Mouse (Mus musculus) embryo, embryonic 11 days (tissue): ENCODE results near the gene Mrps35.

ENCODE experiments used
- DNase-seq: peaks from one replicate; pipeline ENCODE4 v3.0.0-alpha.2; 2015

Mrps35 gene

DNA sequence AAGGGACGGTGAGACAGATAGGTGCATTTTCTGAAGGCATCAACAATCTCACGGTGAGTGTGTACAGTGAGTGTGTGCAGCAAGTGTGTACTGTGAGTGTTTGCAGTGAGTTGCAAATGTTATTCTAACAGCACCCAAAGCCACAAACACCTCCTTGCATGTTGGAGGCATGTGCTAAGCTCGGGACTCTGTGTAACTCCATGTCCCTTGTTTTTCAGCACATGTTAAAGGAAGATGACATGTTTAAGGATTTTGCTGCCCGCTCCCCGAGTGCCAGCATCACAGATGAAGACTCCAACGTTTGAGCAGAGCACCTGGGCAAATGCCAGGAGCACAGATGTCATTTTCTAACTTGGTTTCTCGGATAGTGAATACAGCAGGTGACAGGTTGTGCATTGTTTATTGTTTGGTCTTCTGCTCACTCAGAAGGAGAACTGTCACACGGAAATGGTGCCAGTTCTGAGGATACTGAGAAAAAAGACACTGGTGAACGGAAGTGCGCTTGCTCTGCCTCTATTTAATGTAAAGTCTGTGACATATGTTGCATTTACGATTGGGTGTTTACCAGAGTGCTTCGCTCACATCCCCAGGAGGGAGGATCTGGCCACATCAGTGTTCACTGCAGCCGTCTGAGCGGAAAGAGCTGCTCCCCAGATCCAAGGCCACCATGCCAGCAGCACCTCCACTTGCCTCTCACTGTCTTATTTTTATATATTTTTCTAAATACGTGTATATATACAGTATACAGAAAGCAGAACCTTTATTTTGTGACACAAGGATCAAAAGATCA is 12.3 kb upstream of the Mrps35 start:
- no peak for DNase-seq

DNA sequence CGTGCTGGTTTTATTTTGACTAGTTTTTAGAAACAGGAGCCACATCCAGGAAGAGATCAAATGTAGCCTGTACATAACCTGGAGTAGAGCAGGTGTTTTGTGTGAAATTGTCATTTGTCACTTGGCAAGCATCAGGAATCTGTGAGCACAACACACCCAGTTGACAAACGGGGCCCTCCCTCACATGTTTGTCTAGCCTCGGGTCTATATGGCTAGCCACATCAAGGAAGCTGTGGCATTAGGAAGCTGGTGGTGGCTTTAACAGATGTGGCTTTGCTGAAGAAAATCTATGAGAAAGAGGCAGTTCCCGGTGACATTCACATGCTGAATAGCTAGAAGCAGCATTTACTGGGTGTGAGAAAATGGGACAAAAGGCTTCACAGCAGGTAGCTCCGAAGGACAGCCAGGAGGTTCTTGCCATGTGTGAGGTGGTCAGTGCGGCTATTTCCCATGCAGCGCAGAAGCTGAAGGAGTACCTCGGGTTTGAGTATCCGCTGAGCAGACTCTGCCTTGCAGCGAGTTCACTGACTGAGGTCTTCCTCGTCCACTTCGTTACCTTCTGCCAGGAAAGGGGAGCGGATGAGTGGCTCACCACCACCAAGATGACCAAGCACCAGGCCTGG is 10.2 kb upstream of the Mrps35 start, which contains the start of gene Rep15:
Gene Rep15, plus strand, starts transcription at position 282 of the 623 bp plus-strand sequence.
- no peak for DNase-seq

DNA sequence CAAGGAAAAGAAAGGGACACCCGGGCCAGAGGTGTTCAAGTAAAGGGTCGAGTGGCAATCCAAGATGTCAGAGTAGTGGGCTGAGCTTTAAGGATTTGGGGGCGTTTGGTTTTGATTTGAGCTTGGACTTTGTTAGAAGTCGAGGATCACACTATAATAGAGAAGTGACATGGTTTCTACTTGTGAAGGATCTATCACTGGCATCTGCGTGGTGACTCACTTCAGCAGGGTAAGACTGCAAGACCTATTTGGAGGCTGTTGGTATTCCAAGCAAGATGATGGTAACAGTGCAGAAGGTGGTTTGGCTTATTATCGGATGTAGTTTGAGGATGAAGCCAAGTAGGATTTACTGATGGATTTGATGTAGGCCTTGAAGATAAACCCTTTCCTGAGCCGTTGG is 1.1 kb downstream of the Mrps35 start:
- DNase-seq: no peak

DNA sequence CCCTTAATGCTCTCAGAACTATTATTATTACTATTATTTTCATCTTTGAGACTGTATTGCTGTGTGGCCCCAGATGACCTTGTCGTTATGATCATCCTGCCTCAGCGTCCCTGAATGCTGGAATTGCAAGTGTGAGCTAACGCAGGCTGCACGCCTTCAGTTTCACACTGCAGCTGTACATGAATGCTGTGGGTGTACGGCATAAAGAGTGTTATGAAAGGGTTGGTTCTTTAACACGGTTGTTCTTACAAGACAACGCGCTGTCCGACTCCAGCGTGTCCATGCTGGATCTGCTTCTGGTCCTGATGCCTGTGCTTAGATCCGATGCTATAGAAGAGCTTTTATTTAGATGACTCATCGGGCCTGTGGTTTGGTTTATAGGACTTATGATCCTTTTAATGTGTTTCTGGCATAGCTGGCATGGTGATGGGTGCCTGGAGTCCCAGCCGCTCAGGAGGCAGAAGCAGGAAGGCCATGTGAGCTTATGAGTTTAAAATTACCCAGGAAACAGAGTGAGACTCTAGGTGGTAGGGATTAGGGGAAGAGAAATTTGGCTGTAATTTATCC is 6.8 kb downstream of the Mrps35 start:
- DNase-seq: no peak

DNA sequence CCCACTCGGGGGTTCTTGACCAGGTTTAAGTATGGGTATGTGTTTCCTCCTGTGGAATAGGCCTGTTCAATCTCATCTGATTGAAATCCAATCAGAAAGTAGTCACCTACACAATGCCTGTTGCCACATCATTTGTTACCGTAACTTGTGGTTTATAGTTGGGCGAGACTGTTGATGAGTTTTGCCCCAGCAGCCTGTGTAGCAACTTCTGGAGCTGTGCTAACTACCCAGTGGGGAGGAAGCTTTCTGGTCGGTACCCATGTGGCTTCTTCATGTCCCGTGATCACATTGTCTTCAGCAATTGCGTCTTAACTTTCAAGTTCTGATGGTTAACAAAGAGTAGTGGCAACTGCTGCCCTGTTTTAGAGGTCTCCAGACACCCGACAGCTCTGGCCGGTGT is 9.1 kb downstream of the Mrps35 start:
- no peak for DNase-seq

DNA sequence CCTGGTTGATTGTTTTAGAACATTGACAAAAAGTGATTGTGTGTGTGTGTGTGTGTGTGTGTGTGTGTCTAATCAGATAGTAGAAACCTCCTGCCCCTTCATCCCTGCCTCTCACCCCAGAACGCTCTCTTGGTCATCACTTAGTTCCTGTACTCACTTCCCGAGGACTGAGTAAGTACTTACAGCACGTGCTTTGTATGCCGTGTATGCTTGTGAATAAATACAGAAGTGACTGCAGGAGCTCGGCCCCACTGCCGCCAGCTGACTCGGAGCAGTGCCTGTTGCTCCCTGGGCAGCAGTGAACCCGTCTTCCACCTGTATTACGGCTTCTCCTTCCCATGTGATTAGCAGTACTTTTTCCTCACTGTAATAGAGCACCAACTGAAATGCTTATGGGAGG is 9.9 kb downstream of the Mrps35 start:
- no peak for DNase-seq

DNA sequence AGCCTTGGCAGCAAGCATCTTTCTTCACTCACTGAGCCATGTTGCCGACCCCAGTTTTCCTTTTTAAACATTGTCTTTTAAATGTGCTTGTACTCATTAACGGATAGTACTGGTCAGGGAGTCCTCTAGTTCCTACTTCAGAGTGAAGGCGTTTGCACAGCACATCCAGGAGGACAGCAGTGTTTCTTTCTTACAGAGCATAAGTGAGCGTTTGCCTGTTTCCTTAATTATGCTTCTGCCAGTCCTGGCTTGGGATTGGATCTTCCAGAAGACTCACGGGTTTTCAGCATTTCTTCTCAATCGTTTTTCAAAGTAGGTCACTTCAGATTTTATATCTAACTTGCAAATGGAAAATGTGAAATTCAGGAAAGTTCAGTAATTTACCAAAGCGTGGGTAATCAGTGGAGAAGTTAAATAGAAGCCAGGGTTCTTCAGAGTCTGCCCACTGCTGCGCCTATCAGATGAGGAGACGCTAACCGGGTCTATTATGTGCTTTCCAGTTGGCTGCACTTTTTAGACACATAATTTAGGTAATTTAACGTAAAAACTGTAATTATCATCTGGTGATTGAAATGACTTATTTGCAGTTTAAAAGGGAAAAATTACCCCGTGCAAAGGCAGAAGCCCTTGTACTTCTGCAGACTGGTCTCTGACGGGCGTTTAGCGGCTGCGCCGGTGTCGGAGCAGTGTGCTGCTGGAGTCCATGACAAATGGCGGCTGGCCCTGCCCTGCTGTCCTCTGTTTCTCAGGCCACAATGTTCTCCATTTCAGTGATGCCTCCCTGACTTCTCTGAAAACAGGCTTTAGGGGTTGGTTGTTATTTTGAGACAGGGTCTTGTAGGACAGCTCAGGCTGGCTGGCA is 11.5 kb downstream of the Mrps35 start:
- DNase-seq: no peak

DNA sequence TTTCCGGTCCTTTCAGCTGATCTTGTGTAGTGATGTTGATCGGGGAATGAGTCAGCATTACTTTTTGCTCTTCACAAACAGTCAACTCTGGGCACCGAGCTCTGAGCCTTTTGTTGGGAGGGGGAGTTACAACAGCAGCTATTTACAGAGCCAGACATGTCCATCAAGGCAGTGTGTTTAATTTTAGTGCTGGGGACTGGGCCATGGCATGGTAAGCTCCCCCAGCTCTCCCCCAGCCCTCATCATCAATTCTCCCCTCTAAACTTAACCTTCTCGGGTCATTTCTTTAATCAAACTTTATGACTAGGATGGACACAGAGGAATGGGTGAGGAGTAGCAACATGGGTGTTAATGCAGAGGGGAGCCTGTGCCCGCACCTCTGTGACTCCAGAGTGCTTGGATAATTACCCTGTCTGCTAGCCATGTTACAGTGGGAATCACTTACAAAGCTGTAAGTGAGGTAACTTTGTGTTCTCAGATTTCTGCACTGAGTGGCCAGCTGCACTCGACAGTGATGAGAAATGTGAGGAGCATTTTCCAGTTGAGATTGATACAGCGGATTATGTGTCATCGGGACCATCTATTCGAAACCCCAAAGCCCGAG is 12.9 kb downstream of the Mrps35 start:
- DNase-seq: no peak

DNA sequence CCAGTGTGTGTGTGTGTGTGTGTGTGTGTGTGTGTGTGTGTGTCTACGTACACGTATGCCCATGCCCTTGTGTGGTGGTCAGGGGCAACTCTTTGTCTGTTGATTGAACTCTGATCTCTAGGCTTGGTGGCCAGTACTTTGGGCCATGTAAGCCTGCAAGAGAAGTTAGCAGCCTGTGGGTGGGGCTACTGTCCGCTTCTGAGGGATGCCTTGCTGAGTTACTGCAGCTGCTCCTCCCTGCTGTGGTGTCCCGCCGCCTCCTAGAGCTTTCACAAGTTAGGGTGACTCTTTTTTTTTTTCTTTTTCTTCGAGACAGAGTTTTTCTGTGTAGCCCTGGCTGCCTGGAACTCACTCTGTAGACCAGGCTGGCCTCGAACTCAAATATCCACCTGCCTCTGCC is 16.8 kb downstream of the Mrps35 start:
- DNase-seq: peak; percentile 11

DNA sequence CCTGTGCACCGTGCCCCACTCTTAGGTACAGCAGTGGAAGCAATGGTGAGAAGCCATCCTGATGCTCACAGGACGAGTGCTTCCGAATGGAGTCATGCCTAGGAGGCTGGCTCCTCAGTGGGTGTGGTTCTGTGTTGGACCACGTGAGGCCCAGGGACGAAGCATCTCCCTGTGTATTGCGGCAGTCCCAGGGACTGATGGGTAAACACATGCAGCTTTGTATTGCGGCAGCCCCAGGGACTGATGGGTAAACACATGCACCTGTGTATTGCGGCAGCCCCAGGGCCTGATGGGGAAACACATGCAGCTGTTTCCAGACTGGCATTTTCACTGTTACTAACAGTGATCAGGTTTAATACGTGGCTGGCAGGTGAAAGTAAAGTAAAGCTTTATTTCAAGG is 19.1 kb downstream of the Mrps35 start:
- DNase-seq: no peak

DNA sequence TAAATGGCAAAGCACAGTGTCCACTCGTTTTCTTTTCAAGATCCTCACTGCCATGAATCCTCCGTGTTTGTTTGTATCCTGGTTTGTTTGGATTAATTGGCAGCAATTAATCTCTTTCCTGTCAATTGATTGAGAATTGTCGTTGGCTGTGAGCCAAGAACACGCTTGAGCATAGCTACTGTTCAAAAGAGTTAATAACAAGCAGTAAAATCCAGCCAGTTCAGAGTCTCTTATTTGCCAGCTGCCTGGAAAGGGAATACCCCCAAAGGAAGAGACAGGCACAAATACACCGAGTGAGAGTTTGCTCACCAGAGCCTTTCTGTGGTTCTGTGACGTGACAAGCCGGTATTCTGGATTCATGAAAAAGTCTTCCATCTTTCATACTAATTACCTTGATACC is 19.5 kb downstream of the Mrps35 start:
- DNase-seq: no peak

DNA sequence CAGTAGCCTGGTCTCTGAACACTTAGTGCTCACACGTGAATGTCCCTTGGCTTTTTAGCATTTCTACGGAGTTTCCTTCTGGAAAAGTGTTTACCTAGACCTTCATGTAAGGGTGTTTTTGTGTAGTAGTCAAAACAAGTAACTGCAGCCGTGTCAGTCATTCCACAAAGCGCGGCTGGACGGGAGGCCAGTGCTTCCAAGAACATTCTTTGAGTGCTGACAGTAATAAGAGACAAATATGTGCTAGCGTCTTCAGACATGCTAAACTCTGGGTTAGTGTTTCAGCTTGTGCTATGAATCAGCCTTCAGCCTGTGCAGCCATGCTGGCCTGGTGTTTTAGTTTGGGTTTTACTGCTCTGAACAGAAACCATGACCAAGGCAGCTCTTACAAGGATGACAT is 20.1 kb downstream of the Mrps35 start:
- DNase-seq: no peak

DNA sequence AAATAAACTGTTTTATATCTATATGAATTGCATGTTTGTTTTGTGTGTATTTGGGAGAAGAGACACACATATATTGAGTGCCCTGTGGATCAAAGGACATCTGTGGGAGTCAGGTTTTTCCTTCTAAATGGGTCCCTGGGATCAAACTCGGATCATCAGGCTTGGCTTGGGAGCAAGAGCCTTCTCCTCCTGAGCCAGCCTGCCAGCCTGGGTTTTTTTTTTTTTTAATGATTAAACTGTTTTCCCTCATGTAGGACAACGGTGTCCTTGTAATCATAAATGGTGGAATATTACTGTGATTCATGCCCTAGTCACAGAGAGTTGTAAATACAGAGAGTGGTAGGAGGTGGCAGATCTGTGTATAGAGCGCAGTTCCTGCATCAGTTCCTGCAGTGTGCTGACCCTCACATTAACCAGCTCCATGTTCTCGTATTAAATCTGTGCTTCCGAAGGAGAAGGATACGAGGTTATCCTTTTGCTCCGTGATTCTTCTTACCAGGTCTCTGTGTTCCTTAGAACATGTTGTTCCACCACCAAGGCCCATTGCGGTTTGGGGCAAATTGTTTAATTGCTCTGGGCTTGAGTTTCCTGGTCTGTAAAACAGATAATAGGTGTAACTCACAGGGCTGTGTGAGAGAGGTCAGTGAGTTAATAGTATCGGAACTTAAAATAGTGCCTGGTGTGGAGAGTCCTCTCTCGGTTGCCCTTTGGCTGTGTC is 21.8 kb downstream of the Mrps35 start:
- DNase-seq: no peak

DNA sequence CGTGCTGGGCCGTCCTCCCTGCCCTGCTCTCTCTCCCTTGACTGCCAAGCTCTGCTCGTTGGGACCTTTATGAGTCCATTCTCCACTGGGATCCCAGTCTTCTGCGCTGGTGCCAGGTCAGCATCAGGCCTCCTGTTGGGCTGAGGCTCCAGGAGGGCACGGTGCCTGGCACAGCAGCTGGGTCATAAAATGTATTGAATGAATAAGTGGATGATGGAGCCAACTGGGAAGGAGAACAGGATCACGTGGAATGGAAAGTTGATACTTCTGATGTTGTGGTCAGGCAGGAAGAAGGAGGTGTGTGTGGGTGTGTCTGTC is 22.3 kb downstream of the Mrps35 start:
- DNase-seq: no peak

DNA sequence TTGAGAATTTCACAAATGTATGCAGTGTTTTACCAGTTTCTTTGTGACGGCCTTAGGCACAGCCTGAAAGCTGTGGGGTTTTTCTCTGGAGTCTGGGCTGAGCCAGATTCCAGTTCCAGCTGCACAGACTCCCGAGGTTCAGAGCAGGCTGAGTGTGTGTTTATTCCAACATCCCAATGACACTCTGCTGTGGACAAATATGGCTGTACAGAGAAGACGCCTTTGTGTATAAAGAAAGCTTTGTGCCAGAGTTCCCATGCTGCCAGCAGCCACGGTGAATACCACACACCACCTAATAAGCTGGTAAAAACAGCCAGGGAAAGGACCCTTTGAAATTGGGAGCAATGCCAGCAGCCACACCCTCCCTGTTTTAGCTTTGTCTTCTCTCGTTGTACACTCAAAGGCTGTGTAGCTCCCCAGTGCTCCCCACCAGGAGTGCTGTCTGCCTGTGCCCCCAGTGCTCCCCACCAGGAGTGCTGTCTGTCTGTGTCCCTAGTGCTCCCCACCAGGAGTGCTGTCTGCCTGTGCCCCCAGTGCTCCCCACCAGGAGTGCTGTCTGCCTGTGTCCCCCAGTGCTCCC is 33.3 kb downstream of the Mrps35 start:
- DNase-seq: no peak

DNA sequence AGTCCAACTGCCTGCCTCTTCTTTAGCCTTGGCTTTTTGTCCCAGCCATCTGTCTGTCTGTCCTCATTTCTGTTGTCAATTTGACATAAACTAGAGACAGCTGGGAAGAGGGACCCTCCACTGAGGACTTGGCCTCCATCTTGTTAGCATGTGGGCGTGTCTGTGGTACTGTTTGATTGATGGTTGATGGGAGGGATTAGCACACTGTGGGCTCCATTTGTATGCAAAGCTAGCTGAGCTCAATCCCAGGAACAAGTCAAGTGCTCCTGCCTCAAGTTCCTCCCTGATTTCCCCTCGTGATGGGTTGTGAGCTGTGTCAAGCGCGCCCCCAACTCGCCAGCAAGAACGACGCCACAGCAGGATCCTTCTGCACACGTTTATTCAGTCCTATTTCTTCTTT is 34.3 kb downstream of the Mrps35 start:
- no peak for DNase-seq

DNA sequence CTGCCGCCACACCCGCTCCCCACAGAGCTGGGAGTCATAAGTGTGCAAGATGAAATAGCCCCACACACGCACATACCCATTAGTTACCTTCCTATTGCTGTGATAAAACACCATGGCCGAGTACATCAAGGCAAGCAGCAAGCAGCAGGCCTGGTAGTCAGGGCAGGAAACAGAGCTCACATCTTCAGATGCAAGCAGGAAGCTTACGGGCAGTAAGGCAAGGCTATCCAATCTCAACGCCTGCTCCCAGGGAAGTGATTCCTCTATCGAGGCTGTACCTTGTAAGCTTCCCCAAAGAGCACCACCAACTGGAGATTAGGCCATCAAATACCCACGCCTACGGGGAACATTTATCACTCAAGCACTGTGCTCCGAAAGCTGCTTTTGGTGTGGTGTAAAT is 37.4 kb downstream of the Mrps35 start:
- DNase-seq: no peak

DNA sequence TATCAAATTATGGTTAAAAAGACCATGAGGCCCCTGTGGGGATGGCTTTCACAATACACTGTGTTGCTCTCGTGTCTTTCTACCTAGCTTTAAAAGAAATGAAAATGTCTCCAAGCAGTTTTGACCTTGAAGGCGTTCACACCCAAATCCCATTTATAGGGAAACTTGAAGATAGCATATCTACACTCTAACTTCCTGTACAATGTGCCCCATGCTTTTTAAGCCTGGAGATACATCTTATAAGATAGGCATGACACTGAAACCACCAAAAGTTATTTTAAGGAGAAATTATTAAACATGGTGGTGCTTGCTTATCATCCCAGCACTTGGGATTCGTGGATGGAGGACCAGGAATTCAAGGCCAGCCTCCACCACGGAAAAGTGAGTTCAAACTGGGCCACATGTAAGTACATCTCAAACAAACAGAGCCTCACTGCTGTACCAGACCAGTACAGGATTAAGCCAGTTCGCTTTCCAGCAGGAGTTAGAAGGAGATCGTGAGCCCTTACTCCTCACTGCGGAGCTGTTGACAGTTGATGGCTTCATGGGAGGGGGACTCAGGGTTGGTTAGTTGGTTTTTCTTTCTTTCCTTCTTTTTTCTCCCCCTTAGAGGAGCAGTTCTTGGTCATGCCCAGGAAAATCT is 43.0 kb downstream of the Mrps35 start:
- DNase-seq: no peak

DNA sequence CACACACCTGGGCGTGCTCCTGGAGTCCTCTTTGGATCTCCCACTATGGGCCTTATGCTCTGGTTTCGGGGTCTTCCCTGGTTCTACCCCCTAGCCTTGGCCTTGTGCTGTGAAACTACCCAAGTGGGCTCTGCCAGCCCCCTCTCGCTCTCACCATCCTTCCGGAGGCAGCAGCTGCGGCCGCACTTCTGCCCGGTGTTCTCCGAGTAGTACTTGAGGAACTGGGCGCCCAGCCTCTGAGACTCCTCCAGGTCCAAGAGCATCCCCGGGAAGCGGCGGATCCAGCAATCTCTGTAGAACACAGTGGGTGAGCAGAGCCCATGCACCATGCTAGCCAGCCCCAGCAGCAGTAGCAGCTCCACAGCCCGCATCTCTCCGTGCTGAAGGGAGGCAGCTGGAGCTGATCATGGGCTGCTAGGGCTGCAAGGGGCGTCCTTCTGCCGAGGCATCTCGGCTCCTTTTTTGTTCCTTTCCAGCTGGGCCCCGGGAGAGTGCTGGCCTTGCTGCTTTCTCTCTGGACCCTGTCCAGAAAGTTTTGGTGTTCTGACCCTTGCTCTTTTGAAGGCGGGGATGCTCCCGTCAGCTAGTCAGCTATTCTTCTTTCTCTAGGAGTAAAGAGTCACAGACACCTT is 44.1 kb downstream of the Mrps35 start, which contains the start of gene Mansc4:
Gene Mansc4, minus strand, starts transcription at position 439 of the 632 bp plus-strand sequence.
- peak; percentile 70 for DNase-seq

DNA sequence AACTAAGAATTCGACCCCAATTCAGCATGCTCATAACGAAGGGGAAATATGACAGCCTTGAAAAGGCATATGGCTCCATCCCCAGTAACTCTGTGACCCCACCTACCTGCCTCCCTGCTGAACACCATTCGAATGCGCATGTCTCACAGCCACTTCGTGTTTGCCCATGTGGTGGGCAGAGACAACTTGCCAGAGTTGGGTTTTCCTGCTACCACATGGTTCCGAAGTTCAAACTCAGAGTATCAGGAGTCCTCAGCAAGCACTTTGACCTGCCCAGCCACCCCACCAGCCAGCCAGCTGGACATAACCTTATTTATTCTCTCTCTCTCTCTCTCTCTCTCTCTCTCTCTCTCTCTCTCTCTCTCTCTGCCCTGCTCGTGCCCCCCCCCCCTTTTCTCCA is 45.2 kb downstream of the Mrps35 start:
- no peak for DNase-seq

DNA sequence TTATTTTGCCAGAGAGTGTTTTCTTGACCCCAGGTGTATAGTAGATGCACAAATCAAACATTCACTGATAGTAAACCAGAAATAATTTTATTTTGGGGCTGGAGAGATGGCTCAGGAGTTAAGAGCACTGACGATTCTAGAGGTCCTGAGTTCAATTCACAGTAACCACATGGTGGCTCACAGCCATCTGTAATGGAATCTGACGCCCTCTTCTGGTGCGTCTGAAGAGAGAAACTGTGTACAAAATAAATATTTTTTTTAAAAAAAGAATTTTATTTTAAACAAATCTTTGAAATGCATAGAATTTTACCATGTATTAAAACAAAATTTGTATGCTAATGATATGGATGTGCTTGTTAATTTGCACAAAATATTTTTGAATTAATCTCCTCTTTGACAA is 46.0 kb downstream of the Mrps35 start:
- DNase-seq: no peak
